Mouse (Mus musculus): ENCODE measurements around the gene Igfn1.

DNA sequence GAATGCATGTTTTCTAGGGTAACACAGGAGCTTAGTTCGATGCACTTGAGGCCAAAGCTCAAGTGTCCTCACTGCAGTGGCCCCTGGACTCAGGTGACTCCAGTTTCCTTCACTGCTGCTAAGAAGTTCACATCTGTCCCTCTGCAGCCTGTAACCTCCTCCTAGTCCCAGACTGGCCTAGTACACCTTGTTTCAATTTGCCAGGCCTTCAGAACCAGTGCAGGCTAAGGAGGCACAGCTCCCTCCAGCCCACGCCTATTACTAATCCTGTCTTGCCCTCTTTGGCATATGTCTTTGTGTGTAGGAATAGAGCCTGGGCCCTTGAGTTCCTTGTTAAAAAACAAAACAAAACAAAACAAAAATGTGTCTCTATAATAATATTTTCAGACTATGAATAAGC lies 11.2 kb upstream of the Igfn1 start:
- TF ChIP-seq GATA1 (IDR thresholded peaks at IDR 0.05; ENCODE audit: borderline replicate concordance, low read length): no peak
- no peak for TF ChIP-seq FLI1 (IDR thresholded peaks at IDR 0.05; ENCODE audit: low read length)
